Mouse (Mus musculus): ENCODE data around the gene Trpm1.

Trpm1 gene

DNA sequence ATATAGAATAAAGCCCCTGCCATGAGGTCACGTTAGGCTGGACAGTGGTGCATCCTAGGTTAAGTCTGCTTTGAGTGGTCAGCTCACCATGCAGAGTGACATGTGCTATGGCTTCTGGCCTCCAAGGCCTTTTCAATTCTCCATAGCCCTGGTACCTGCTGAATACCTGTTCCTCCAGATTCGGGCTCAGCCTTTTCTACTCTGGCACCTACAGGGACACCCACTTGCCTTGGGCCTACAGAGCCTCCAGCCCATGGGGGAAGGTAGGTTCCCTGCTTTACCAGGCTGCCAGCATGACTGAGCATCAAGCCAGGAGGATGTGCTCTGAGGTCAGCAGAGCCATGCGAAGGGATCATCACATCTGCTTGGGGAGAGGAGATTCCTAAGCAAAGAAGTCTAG, 9.5 kb downstream of the Trpm1 start:
- DNase-seq (ENCODE audit: extremely low read depth, low read depth, low spot score), result no peak

DNA sequence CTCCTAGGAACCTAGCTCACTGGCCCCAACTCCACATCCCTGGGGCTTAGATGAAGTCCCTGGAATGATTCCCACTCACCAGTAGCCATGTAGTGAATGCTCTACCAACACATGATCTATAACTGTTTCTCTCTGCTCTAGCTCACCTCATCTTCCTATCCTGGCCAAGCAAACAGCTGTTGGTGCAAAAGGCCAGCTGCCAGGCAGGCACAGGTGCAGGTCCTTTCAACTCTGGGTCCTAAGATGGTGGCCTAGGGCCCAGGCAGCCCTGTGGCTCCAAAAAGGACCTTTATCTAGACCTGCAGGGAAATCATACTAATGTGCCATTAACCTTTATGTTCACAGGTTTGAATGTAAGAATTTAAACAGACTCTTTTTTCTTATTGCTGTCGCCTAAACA, 10.3 kb downstream of the Trpm1 start:
- DNase-seq (ENCODE audit: extremely low read depth, low read depth, low spot score), result no peak

DNA sequence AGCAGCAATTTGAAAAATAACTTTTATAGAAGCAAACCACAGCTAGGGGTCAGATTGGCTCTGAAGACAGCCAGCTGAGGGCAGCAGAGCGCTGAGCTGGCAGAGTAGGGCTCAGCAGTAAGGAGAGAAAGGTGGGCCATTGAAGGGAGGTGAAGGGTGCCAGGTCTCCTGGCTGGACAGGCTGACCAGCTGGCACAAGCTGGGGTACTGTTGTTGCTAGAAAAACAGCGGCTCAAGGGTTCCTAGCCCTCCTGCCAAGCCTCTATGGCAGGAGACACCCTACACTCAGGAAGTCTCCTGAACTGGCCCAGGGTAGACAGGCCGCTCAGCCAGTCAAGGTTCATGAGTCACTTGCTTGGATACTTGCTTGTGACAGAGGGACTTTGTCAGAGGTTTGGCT, 11.4 kb downstream of the Trpm1 start:
- no peak for DNase-seq (ENCODE audit: extremely low read depth, low read depth, low spot score)

DNA sequence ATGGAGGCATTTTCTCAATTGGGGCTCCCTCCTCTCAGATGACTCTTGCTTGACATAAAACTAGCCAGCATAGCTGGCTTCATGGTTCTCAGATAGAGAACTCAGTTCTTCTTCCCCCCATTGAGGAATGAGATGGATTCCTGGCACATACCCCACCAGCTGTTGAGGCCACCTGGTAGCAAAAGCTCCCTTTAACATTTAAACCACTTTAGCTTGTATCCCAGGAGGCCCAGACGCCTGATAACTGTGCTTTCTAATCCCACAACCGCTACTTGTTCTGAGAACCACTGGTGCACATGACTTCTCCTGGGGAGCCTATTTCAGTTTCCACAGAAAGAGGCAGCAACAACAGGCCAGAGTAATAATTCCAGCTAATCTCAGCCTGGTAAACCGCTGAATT, 12.4 kb downstream of the Trpm1 start:
- no peak for DNase-seq (ENCODE audit: extremely low read depth, low read depth, low spot score)

DNA sequence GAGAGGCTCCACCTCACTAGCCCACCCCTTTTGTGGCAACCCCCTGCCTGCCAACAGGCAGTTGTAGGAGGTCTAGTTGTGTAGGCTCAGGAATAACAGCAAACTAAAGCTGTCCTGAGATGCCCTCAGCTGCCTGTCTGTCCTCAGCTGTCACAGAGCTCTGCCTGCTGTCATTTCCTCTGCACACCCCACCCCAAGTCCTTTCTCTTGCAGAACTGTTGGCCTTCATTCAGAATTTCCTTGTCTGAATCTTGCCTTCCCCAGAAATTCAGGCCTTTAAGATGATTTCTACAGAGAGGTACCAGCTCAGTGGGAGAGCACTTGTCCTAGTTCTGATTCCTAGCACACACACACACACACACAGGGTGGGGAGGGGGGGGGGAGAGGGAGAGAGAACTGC, 13.1 kb downstream of the Trpm1 start:
- no peak for DNase-seq (ENCODE audit: extremely low read depth, low read depth, low spot score)

DNA sequence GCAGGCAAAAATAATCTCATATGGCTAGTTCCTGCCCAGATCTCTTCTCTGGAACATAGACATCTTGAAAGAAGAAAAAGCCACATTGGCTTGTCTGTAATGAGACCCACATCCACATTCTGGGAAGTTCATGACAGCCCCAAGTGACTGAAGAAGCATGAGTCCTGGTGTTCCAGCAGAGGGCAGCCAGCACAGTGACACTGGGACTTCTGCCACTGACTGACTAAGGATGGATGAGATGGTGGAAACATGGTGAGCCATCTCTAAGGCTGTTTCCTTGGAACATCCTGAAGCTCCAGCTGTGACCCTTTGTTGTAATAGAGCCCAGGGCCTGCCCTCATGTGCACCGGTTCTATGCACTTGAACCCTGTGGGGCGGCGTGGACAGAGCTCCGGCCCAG, 25.7 kb downstream of the Trpm1 start:
- DNase-seq (ENCODE audit: extremely low read depth, low read depth, low spot score), result no peak

DNA sequence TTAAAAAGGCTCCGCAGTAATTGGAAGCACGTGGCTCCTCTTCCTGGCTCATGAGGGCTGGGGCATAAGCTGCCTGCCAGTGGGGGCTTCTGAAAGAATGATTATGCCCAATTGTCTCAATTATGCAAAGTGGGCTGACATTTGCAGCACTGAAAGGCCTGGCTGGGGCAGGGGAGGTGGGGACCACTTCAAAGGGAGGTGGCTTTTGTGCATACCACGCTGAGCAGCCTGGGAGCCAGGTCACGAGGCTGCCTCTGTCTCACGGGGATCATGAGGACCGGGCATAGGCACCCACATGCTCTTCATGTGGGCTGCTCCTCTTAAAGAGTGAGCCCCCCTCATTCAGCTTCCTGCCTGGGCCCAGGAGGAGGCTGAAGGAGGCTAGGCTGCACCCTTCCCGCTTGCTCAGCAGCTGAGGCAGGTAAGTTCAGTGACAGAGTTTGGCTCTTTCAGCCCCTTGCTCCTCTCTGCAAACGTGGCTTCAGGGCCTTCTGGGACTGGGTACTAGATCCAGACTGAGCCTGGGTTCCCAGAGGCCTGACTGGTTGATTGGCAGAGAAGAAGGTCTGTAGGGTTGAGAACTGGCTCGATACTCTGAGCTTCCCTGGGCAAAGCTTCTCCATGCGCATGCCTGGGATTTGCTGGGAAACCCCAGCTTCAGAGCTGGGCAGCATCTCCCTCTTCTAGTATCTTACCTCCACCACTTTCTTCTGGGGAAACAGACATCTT, 31.7 kb downstream of the Trpm1 start:
- no peak for DNase-seq (ENCODE audit: extremely low read depth, low read depth, low spot score)

DNA sequence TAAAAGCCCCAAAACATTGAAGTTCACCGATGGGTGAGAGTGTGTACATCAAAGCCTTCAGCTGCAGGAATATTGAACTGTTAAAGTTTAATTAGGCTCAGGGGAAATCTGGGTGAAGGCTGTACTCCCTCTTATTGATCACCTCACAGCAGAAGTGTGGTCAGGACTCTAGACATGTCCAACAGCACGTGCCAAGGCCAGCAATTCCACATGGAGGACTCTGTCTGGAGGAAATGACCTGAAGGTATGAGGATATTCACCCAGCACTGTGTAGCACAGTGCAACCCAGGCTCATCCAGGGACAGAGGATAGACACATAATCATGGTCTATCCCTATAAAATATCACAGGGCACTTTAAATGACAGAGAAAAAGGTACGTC, 32.3 kb downstream of the Trpm1 start:
- DNase-seq (ENCODE audit: extremely low read depth, low read depth, low spot score), result no peak

DNA sequence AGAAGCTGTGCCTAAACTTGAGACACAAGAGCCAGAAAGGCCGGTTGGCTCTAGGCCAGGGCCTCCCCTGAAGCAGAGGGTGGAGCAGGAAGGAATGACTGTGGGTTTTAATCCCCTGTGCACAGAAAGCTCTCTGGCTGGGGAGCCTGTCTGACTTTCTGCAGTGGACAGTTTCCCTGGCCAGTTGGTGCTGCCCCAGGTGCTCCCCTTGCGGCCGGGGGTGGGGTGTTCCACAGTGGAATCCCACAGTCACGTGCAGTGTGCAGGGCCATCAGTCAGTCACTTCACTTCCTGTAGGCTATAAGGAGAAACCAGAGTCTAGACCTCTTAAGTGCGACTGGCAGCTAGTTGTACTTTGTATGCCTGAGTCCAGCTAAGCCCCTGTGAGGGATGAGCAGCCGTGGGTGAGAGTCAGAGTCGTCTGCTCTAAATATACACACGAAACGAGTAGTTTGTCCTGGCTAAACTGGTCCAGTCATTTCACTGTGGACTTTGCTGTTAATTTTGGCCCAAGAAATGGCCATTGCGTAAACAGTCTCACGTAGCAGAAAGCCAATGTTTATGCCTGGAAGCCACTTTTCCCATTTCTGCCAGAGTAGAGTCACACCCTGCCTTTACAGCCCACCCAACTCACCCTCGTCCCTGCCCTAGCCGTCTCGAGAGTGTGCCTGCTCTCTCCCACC, 38.8 kb downstream of the Trpm1 start:
- peak; percentile 33 for DNase-seq (ENCODE audit: extremely low read depth, low read depth, low spot score)

DNA sequence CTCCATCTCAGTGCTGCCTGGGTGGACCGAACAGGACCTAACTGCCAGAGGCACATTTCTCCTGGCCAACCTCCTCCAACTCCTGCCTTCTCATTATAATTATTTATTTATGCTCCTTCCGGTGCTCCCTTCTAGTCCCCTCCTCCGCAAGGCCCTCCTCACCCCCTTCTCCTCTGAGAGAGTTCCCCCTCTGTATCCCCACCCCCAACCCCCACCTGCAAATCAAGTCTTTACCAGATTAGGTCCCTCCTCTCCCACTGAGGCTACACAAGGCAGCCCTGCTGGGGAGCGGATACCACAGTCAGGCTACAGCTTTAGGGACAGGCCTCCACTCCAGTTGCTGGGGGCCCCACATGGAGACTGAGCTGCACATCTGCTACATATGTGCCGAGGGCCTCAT, 39.8 kb downstream of the Trpm1 start:
- DNase-seq (ENCODE audit: extremely low read depth, low read depth, low spot score), result no peak

DNA sequence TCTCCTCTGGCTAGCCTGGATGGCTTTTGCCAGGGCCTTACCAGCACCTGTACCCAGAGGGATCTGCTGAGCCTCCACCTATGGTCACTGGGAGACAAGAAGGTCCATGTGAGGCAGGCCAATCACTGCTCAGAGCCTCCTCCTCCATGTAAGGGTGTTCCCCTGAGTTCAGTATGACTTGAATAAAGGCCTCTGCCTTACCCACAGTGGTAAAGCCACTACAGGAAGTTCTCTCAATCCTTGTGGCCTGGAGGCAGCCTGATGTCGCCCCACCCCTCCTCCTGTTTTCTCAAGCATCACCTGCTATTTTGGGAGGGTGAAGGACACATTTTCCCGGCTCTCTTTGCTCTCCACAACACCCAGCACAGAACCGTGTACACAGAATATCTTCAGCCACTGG, 42.5 kb downstream of the Trpm1 start:
- DNase-seq (ENCODE audit: extremely low read depth, low read depth, low spot score), result no peak

DNA sequence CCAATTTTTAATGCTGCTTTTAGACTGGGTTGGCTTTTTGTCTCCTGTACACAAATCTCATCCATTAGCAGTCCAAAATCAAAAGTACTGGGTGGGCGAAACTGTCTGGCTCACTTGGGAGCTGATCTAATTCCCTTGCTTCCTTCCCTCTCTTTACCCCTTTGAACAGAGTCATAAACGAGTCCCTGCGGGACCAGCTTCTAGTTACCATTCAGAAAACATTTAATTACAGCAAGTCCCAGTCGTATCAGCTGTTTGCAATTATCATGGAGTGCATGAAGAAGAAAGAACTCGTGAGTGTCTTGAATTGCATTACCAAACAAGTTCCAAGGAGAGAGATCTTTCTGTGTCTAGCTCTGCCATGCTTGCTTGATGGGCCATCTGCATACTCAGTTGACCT, 55.1 kb downstream of the Trpm1 start:
- no peak for DNase-seq (ENCODE audit: extremely low read depth, low read depth, low spot score)

DNA sequence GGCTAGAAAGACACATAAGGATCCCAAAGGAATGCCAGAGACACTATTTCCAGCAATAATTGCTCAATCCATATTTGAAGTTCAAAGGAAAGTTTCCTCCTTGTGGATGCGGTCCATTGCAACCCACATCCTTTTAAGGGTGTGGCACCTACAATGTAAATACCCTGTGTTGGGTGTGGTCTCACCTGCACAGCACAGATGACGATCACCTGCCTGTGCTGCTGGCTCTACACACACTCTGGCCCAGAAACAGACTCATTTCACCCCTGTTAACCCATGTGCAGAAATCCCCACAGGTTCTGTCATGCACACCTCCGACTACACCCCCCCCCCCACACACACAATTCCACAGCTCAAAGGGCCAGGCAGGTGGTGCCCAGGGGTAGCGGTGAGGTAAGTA, 59.2 kb downstream of the Trpm1 start:
- no peak for DNase-seq (ENCODE audit: extremely low read depth, low read depth, low spot score)

DNA sequence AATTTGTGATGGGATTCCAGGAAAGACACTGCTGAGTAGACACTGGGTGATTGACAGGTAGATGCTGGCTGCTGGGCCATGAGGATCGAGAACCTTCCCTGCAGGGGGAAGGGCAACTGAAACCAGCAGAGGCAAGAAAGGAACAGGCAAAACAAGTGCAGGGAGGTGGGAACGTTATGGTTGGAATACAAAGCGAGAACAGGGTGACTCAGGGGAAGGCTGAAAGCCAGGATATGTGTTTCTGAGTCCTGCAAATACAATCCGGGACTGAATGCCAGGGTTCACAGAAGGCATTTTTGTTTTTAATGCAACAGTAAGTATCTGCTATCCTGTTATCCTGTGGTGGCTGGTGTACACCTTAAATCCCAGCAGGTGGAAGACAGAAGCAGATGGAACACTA, 60.4 kb downstream of the Trpm1 start:
- no peak for DNase-seq (ENCODE audit: extremely low read depth, low read depth, low spot score)

DNA sequence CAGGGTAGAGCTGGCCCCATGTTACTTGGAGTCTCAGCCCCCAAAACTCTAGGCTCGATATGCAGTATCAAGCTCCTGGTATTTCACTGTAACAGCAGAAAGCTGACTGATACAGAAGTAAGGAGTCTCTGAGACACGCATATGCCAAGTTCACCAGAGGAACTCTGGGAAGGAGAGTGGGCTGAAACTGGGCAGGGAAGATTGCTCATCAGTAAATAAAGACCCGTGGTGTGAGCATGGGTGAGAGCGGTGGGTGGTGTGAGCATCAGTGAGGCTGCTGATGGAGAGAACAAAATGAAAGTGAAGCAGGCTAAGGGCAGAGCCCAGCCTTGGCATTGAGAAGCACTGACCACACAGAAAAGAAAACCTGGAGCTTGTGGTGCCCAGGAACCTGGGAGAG, 62.0 kb downstream of the Trpm1 start:
- DNase-seq (ENCODE audit: extremely low read depth, low read depth, low spot score), result no peak

DNA sequence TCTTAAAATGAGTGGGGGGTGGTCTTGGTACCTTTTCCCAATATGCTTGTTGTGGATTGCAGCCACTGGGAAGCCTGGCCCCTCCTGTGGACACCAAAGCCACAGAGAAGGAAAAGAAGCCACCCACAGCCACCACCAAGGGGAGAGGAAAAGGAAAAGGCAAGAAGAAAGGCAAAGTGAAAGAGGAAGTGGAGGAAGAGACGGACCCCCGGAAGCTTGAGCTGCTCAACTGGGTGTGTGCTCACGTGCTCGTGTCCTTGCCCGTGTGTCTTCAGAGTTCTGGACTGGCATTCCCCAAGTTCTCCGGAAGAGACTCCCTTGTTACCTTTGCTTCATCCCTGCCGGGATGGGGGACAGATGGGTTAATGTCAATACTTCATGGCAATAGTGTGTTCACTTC, 63.8 kb downstream of the Trpm1 start:
- no peak for DNase-seq (ENCODE audit: extremely low read depth, low read depth, low spot score)

DNA sequence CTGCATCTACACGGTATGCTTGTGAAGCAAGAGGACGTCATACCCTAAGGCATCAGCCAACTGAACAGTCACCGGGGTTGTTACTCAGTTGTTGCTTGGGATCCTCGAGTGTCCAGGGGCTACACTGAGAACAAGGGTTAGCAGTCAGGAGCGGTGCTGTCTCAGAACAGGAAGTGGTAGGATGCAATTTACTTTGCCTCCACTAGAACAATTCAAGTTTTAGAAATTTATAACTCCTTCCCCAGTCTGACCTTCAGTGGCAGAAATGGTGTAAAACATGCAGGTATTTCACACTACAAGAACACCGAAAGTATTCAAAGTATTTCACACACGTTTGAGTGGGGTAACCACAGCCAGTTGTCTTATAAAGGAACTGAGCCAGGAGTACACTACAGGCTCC, 66.1 kb downstream of the Trpm1 start:
- DNase-seq (ENCODE audit: extremely low read depth, low read depth, low spot score), result no peak

DNA sequence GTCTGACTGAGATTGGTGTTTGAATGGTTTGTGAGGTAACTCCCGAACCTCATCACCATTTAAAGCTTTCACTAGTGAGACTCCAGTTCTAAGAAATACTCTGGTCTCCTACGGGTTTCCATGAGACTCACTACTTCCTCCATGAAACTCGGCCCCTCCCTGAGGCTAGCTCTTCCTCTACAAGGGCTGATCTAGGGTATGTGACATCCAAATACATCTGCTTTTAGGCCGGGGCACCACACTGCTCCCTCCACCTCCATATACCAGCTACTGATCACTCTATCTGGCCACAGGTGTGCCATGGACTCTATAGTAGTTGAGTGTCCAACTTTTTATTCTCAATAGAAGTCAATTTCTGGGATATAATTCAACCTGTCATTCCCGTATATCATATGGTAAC, 69.6 kb downstream of the Trpm1 start:
- DNase-seq (ENCODE audit: extremely low read depth, low read depth, low spot score), result no peak

DNA sequence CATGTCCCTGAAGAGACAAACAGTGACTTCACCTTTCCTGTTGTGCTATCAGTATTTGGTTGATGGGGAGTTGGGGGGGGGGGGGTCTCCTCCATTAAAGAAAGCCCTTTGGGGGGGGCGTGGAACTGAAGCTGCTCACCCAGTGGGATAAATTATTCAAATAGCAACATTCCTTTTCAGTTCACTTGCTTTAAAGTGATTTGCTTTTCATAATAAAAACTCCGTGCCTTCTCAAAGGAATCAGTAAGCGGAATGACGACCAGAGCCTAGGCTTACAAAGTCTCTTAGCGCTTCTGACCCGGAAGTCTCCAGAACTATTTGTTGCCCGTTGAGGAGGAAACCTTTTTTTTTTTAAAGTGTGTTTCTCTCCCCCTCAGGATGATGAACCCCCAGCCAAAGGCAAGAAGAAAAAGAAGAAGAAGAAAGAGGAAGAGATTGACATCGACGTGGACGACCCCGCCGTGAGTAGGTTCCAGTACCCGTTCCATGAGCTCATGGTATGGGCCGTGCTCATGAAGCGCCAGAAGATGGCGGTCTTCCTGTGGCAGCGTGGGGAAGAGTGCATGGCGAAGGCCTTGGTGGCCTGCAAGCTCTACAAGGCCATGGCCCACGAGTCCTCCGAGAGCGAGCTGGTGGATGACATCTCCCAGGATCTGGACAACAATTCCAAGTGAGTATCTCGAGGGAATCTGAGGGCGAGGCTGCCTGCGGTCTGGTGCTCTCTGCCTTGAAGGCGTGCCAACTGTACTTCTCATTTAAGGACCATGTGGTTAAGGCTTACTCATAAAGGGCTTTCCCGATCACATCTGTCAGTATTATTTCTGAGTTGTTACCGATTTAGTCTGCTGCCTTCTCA, 72.9 kb downstream of the Trpm1 start:
- no peak for DNase-seq (ENCODE audit: extremely low read depth, low read depth, low spot score)

DNA sequence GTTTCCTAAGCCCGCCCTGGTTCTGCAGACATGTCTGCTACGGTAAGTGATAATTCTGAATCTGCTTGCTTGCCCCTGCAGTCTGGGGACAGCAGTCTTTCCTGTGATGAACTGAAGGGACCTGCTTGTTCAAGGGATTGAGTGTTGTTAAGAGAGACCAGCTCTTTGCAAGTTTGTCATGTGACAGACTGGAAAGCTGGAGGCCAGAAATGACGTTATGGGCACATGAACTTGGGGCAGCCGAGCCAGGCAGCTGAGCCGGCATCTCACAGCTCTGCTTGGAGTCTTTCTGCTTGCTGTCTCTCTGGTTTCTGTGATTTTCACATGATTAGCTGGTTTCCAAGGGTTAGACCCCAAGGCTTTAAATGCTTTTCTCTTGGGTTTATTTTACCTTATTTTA, 74.0 kb downstream of the Trpm1 start:
- DNase-seq (ENCODE audit: extremely low read depth, low read depth, low spot score), result no peak

DNA sequence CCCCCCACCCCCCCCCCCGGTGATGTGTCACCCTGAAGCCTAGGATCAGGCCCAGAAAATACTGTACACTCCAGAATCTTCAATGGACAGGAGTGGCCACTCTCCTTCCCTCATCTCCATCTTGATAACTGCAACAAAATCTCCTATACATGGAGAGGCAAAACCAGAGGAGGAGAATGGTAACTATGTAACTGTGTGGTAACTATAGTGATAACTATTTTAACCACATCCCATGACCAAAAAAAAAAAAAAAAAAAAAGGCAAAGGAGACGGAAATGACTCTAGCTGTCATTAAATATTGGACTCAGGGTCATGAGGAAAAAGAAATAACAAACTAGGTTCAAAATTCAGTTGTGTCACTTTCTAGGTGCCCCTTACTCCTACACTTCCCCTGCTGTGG, 74.7 kb downstream of the Trpm1 start:
- no peak for DNase-seq (ENCODE audit: extremely low read depth, low read depth, low spot score)

DNA sequence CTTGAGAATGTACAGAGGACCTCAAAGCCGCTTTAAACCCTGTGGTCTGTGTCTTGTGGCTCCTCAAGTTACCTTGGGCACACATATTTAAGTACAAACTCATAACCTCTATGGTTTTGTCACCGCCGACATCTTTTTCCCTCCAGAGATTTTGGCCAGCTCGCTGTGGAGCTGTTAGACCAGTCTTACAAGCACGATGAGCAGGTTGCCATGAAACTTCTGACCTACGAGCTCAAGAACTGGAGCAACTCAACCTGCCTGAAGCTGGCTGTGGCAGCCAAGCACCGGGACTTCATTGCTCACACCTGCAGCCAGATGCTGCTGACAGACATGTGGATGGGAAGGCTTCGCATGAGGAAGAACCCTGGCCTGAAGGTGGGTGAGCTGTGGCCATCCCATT, 76.3 kb downstream of the Trpm1 start:
- peak; percentile 89 for DNase-seq (ENCODE audit: extremely low read depth, low read depth, low spot score)

Data from fat pad, adult 2 months (tissue).